Mouse (Mus musculus): ENCODE results near the gene Fkrp.

DNA sequence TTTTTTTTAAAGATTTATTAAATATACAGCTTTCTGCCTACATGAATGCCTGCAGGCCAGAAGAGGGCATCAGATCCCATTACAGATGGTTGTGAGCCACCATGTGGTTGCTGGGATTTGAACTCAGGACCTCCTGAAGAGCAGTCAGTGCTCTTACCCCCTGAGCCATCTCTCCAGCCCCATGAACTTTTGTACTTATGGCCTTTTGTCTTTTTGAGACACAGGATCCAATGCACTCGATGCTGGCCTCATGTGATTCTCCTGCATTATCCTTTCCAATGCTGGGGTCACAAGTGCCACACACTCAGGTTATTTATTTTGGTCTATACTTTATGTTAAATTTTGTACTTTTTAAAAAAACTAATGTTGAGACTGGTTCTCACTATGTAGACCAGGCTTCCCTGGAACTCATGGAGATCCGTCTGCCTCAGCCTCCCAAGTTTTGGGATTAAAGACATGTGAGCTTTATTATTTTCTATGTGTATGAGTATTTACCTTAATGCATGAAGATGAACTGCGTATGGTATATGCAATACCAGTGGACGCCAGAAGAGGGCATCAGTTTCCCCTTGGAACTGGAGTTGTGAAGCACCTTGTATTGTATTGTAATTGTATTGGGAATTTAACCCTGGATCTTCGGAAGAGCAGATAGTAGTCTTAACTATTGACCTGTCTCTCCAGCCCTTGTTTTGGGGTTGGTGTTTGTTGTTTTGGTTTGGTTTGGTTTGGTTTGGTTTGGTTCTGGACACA lies 43.5 kb upstream of the Fkrp start:
- TF ChIP-seq POLR2A (IDR thresholded peaks at IDR 0.05; ENCODE audit: insufficient read depth, low read depth, low read length) = no peak
- peak; percentile 90 for TF ChIP-seq CTCF (IDR thresholded peaks at IDR 0.05)
- TF ChIP-seq EP300 (IDR thresholded peaks at IDR 0.05; ENCODE audit: insufficient read depth, low read depth, low read length) = no peak

Measured in heart, adult 2 months (tissue).